Mouse (Mus musculus) cerebellum, adult 9-10 months (tissue): Measurements from ENCODE around the gene Gm10300.
A peak's percentile ranks its signal among the peaks of the same experiment; 100 is the strongest.

Source experiments
- DNase-seq: peaks from one replicate; pipeline ENCODE4 v3.0.0; 2022

The Gm10300 gene

GRCm38 (mm10) chr4:132057311-132057710 is 17.2 kb upstream of the Gm10300 start:
- no peak for DNase-seq

DNA sequence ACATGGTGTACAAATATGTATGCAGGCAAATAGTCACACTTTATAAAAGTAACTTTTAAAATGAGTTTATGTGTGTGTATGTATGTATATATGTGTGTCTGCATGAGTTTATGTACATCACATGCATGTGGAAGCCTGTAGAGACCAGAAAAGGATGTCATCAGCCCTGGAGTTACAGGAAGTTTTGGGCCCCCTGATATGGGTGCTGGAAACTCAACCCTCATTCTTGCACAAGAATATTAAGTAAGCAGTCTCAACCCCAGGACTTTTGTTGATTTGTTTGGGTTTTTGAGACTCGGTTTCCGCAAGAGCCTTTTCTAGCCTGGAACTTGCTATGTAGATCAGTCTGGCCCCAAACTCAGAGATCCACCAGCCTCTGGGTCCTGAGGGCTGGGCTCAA is 15.0 kb upstream of the Gm10300 start:
- no peak for DNase-seq

DNA sequence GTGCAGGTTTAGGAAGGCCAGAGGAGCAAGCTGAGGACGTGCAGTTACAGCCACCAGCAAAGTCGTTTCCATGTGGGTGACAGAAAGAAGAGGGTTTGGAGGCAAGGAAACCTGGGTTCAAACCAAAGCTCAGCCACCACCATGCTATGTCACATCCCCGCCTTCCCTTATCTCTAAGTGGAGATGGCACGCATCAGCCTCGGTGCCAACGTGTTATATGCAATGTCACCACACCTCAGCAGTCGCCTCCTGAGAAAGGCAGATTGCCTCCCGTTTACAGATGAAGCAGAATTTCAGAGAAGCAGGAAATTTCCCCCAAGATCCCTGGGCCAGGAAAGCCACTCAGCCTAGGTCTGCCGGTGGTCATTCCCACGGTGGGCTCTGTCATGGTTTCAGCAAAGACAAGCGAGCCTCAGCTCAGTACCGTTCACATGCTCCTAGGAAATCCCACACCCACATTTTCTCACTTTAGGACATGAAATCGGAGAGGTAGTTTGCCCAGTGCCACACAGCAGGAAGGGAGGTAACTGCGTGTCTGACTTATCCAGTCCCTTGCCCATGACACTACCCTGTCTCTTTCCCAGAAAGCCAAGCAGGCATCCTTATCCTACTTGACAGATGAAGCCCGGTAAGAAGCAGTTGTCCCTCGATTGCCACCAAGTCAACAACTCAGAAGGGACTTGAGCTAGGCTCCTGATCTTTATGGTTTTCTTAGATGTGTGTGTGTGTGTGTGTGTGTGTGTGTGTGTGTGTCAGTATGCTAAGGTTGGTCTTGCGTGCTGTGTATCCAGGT is 14.3 kb upstream of the Gm10300 start:
- no peak for DNase-seq

- DNase-seq, result no peak
Observed at GRCm38 (mm10) chr4:132062289-132062688, 12.2 kb upstream of the Gm10300 start.

- no peak for DNase-seq
Observed at GRCm38 (mm10) chr4:132062934-132063884, 11.3 kb upstream of the Gm10300 start.

DNA sequence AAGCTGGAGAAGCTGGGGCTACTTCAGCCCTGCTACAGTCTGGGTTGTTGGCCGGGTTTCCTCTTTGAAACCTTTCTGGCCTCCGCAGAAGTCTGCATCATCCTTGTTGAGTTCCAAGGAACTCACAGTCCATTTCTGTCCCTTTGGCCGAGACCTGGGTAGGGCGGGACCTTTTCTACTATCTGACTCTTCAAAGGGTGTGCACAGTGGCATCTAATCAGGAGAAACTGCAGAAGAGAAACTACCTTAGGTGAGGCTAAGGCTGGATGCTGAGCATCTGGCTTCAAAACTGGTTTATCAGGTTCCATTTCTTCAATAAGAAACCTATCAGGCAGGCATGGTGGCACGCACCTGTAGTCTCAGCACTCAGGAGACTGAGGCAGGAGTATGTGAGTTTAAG is 9.9 kb upstream of the Gm10300 start:
- no peak for DNase-seq

DNA sequence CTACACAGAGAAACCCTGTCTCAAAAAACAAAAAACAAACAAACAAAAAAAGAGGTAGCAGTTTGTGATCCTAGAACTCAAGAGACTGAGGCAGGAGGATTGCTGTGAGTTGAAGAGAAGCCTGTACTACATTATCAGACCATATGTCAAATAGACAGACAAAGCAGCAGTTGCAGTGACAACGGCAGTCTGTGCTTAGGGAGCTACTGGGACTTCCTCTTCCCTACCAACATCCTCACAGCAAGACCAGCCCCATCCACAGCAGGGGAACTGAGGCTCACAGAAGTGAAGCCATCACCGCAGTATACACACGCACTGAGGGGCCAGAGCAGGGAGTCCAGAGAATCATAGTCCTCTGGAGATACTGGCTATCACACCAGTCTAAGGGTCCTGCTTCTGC is 8.9 kb upstream of the Gm10300 start:
- DNase-seq, result no peak

- DNase-seq, result peak; percentile 80
Observed at GRCm38 (mm10) chr4:132066101-132066773, 8.3 kb upstream of the Gm10300 start.

DNA sequence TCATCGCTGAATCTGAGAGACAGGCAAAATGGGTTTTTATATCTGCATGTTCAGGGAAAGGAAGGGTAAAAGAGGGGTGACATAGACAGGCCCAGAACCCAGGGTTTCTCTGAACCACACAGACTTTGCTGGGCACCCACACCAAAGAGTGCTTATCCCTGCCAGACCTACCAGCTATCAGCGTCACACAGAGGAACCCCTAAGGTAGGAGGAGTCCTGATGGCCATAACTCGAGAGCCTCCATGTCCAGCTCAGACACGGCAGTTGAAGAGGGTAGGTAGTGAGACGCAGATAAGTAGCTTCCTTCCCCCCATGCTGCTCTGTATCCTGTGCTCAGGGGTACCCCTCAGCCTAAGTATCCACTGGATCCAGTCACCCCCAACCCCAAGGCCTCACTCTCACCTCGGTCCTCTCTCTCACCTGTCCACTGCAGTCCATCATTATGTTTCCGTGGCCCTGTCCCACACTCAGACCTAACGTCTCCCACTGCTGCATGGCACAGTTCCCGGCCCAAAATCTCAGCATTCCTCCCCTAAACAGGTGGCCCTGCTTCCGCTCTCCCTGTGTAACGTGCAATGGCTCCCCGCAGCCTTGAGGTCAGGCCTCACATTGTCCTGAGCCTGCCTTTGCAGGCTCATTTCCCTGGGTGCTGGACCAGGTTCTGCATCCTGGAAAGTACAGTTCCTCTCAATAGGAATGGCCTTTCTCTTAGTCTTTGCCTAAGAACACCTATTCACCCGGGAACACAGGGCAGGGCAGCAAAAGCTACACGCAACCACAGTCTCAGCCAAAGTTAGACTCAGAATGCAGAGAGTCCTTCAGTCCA is 7.2 kb upstream of the Gm10300 start:
- peak; percentile 71 for DNase-seq

DNA sequence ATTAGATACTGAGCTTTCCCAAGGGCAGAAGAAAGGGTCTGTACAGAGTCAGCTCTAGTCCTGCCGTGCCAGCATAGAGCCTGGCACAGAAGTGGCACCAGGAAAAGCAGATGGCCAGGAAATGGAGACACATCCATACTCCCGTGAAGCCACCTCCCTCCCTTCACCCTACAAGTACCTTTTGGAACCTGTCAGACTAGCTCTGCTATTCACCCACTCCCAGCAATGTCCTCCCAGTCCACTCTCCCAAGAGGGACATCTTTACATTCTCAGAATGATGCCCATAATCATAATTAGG is 6.6 kb upstream of the Gm10300 start:
- DNase-seq, result peak; percentile 84

GRCm38 (mm10) chr4:132071674-132072073 is 2.8 kb upstream of the Gm10300 start:
- DNase-seq, result peak; percentile 34

GRCm38 (mm10) chr4:132072156-132072555 is 2.3 kb upstream of the Gm10300 start:
- no peak for DNase-seq

GRCm38 (mm10) chr4:132072946-132073345 is 1.6 kb upstream of the Gm10300 start:
- peak; percentile 65 for DNase-seq

GRCm38 (mm10) chr4:132074933-132075769 is 654 bp downstream of the Gm10300 start, which contains the start of gene Epb41:
TSS of gene Epb41 (minus strand) at chr4:132075321.
- DNase-seq, result peak; percentile 100

DNA sequence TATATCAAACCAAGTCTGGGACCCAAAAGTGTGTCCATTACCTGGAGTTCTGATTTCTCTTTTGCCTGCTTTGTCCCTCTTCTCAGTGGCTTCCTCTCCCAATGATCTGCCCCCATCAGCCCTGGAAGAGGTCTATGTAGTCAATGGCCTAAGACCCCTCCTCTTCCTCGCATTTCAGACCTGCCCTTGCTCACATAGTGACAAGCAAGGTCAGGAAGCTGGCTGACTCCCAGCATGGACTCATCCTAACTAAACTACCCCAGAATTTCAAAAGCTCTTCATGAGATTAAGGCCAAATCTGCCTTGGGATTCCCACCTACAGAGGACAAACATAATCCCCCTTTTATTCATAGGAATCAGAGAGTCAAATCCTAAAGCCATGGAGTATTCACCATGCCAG is 1.3 kb downstream of the Gm10300 start:
- no peak for DNase-seq

GRCm38 (mm10) chr4:132076480-132077405 is 2.2 kb downstream of the Gm10300 start:
- DNase-seq, result peak; percentile 29

DNA sequence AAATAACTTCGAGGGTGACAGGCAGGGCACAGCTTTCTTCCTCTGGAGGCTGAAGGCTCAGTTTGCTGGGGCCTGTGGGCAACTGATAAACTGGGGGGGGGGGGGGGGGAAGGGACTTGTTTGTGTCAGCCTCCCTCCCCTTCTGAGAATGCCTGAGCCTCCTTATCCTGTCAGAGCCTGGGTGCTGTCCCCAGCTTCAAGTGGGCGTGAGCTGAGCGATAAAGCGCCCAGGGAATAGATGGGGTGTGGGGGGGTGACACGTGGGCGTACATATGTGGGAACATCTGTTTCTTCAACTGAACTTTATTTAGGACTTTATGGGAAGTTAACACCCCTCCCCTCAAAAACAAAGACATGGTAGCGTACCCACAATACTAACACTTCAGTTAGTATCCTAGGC is 2.9 kb downstream of the Gm10300 start:
- peak; percentile 22 for DNase-seq

- peak; percentile 35 for DNase-seq
Observed at GRCm38 (mm10) chr4:132078296-132078714, 3.8 kb downstream of the Gm10300 start.

DNA sequence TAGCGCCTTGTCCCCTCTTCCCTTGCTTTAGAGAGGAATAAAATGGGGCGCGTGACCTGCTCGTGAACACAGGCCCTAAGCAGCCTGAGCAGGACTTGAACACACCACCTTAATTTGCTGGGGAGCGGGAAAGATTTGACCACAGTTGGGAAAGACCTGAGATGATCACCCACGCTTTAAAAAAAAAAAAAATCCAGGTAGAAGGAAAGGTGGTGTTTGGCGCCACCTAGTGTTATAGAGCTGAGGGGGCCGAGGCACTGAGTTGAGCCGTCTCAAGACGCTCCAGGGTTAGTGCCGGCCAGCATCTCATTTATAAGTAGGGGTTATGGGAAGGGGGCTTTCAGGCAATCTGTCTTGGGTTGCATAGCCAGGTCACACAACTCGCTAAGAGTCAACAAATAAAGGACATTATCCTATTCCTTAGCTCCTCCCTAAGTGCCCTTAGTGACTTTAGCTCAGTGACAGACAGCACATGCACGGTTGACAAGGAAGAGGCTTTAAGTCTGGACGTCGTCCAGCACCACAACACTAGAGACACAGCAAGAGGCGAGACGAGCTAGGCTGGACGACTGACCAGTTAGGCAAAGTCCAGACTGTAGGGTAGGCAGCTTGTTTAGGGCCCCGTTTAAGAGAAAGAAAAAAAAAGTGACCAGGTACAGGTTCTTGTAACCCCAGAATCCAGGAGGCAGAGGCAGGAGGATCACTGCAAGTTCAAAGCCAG is 5.2 kb downstream of the Gm10300 start:
- DNase-seq, result peak; percentile 82
